In the genomic region with DNA sequence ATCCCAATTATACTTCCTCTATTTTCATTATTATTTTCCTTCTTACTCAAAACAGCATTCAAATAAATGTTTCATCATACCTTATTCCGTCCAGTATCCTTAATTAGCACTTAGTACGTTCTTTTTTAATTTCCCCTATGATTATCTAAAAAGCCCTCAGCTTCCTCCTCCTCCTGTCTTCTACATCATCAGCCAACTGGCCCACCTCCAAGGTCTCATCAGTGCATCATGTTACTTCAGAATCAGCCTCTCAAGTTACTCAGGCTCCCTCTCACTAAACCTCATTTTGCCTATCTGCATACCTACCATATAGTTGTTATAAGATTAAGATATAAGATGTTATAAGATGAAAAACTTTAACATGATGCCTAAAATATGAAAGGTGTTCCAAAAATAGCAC, we compare ENCODE assay signal across 29 mouse cellular contexts. TPM values are rescaled to one million over a fixed set of nuclear protein-coding genes. Genes with fewer than 3 reads are reported as not detected.
A peak's percentile ranks its signal among the peaks of the same experiment; 100 is the strongest.
DNase-seq lines count a peak whose midpoint lies in the region; ATAC-seq and TF ChIP-seq lines count a peak whose summit lies in the region.
"Had no signal": no experiment of that assay in that cellular context is flagged by ENCODE, and none has a peak within 500 bp of the region (broad histone marks: within the 10 kb centered on the region; RNA-seq: fewer than 3 reads in every experiment).

No protein-coding gene starts in this region.

- H3K36me3 ChIP-seq in MEL (ENCODE audit: control insufficient read depth in 1 of 2, insufficient read depth in 2 of 2, low read length in 2 of 2), result peaks cover 0 to 4% of the 10 kb centered on the region in 2 experiments; a peak in 2 of 4 replicates
- H3K36me3 ChIP-seq: hindbrain, embryonic 13.5 days; midbrain, embryonic 13.5 days; neural tube, embryonic 13.5 days had no signal

- no peaks in the 10 kb centered on the region; a peak in 1 of 4 replicates for H3K4me1 ChIP-seq in MEL (ENCODE audit: control insufficient read depth in 1 of 2, insufficient read depth in 2 of 2, low read length in 2 of 2)
- H3K4me1 ChIP-seq: embryonic facial prominence, embryonic 13.5 days; hindbrain, embryonic 13.5 days; midbrain, embryonic 13.5 days; neural tube, embryonic 13.5 days had no signal

- peaks cover 2% of the 10 kb centered on the region; the same call in 1 of the 2 replicates for H3K79me2 ChIP-seq in MEL (ENCODE audit: control insufficient read depth, insufficient read depth, low read length, poor library complexity)

- no peak for ATAC-seq in cerebellum, adult (ENCODE audit: insufficient number of reproducible peaks, low FRiP score, low TSS enrichment)
- ATAC-seq in erythroblast, adult 5-6 weeks (replicated peaks; ENCODE audit: low FRiP score, poor library complexity, severe bottlenecking), result no peak
- ATAC-seq: forebrain, embryonic 16.5 days; intestine, embryonic 16.5 days; midbrain, embryonic 13.5 days had no signal

- no peak overlapping the region for H3K9ac ChIP-seq in MEL (ENCODE audit: control insufficient read depth, low read depth, low read length, poor library complexity, severe bottlenecking)
- H3K9ac ChIP-seq: embryonic facial prominence, embryonic 13.5 days; hindbrain, embryonic 13.5 days; liver, embryonic 14.5 days; midbrain, embryonic 13.5 days; neural tube, embryonic 13.5 days had no signal

- no peak for TF ChIP-seq EP300 in MEL (IDR thresholded peaks at IDR 0.05; ENCODE audit: low read depth in 1 of 2, low read length in 2 of 2)

- H3K4me3 ChIP-seq in MEL (ENCODE audit: control insufficient read depth in 1 of 2, insufficient read depth in 1 of 2, low read depth in 2 of 2, low read length in 2 of 2), result no peak overlapping the region
- H3K4me3 ChIP-seq: embryonic facial prominence, embryonic 13.5 days; erythroblast, embryonic 14.5 days; hindbrain, embryonic 13.5 days; midbrain, embryonic 13.5 days; neural tube, embryonic 13.5 days had no signal

- peak; percentile 5 for DNase-seq in adrenal gland, postnatal 10 days
- DNase-seq in adrenal gland, postnatal 4 days (ENCODE audit: low spot score in 2 of 2), result no peak
- DNase-seq in cerebellum, postnatal 10 days, result peak; percentile 25 to 48
- peak; percentile 9 for DNase-seq in gastrocnemius, postnatal 10 days
- DNase-seq in gastrocnemius, adult 8-10 months (ENCODE audit: low spot score in 2 of 2), result no peak
- DNase-seq in MEL (ENCODE audit: low read depth, low spot score), result peak; percentile 73
- DNase-seq: cerebellum, adult 11 months; heart, adult 18-20 months; heart, postnatal 4 days; kidney, adult 8-10 months; kidney, postnatal 4 days; layer of hippocampus, postnatal 36 days; liver; lung, adult 2 months; lung, postnatal 10 days; thymus, adult 2 months; thymus, postnatal 36 days had no signal

- H3K27me3 ChIP-seq in MEL (ENCODE audit: control insufficient read depth in 1 of 2, insufficient read depth in 2 of 2, low read length in 2 of 2), result no peaks in the 10 kb centered on the region
- H3K27me3 ChIP-seq: embryonic facial prominence, embryonic 13.5 days; hindbrain, embryonic 13.5 days; midbrain, embryonic 13.5 days; neural tube, embryonic 13.5 days had no signal

- no peak overlapping the region for H3K27ac ChIP-seq in MEL (ENCODE audit: control insufficient read depth, low read depth, low read length)
- H3K27ac ChIP-seq: embryonic facial prominence, embryonic 13.5 days; hindbrain, embryonic 13.5 days; kidney, postnatal 0 days; liver, embryonic 14.5 days; macrophage; midbrain, embryonic 13.5 days; neural tube, embryonic 13.5 days had no signal

- no peak for TF ChIP-seq POLR2A in MEL (IDR thresholded peaks at IDR 0.05; ENCODE audit: control insufficient read depth in 1 of 2, insufficient read depth in 1 of 2, low read depth in 1 of 2, low read length in 2 of 2, poor library complexity in 1 of 2)

- TF ChIP-seq RAD21 in MEL (IDR thresholded peaks at IDR 0.05; ENCODE audit: low read depth, low read length), result no peak

- no peak for TF ChIP-seq CTCF in MEL (IDR thresholded peaks at IDR 0.05 in 2 of 3, conservative IDR thresholded peaks at IDR 0.05 in 1 of 3; ENCODE audit: control insufficient read depth in 1 of 3, insufficient read depth in 1 of 3, low read depth in 2 of 3, low read length in 3 of 3, poor library complexity in 1 of 3, severe bottlenecking in 1 of 3)

- no peaks in the 10 kb centered on the region for H3K9me3 ChIP-seq in MEL (replicated peaks; ENCODE audit: insufficient read depth, low read length)
- H3K9me3 ChIP-seq: embryonic facial prominence, embryonic 13.5 days; hindbrain, embryonic 13.5 days; midbrain, embryonic 13.5 days; neural tube, embryonic 13.5 days had no signal

TF ChIP-seq in MEL, 35 proteins besides CTCF, POLR2A, EP300 and RAD21:
- TF ChIP-seq GATA1 (IDR thresholded peaks at IDR 0.05; ENCODE audit: low read depth, low read length) (peak; percentile 12; the same call in 1 of the 2 replicates), ELF1 (IDR thresholded peaks at IDR 0.05; ENCODE audit: low read depth, low read length) (no peak)

RNA-seq across cellular contexts. Expression of a gene that starts 43.9 kb away (rescaled TPM):
- 10 to 100 TPM; 55.1 to 64.6 TPM for total RNA-seq in adrenal gland, postnatal 10 days (2021)
- 10 to 100 TPM; 72.6 to 96.1 TPM for total RNA-seq in adrenal gland, postnatal 4 days (2021)
- 10 to 100 TPM; 32.3 to 42.6 TPM for total RNA-seq in gastrocnemius, postnatal 10 days (2021)
- 10 to 100 TPM; 15.2 to 23.2 (median 16.8) TPM for total RNA-seq in gastrocnemius, adult 8-10 months (2022)
- total RNA-seq in MEL (2012; rRNA removed), result 24.2 and 24.4 TPM in 2 replicates
- 100 to 1,000 TPM in 1 of 2 experiments, 10 to 100 TPM in 1; 43.0 to 574 TPM for polyA plus RNA-seq in MEL (2012; ENCODE audit: insufficient read depth in 1 of 2, insufficient read length in 2 of 2, low read depth in 1 of 2, low replicate concordance in 2 of 2, missing spikeins in 1 of 2)
- 60.0 and 64.2 TPM in 2 replicates for total RNA-seq in erythroblast, adult 5-6 weeks (2015; ENCODE audit: low replicate concordance)
- 90.0 and 102 TPM in 2 replicates for total RNA-seq in erythroblast, adult 5-6 weeks (2017; ENCODE audit: low replicate concordance)

Comparison
In these comparisons a context has a peak if more than half of its experiments do, and no peak if none do; other contexts are left out.
1. DNase-seq: peak in adrenal gland, postnatal 10 days (single experiment), cerebellum, postnatal 10 days (2 of 2), gastrocnemius, postnatal 10 days (single experiment) and MEL (single experiment); none in adrenal gland, postnatal 4 days (0 of 2) and gastrocnemius, adult 8-10 months (0 of 2).